Mouse (Mus musculus) heart, postnatal 0 days (tissue): ENCODE results near the gene Sgms1. TPM values are rescaled to one million over a fixed set of nuclear protein-coding genes. Genes with fewer than 3 reads are reported as not detected.

Experiments
- ATAC-seq: fragments of 200-750 bp; cut with Nextera tagmentation; 2 replicates; pipeline ENCODE4 v1.8.0; 2017; ENCODE audit warnings: low read depth, moderate number of reproducible peaks, moderate library complexity; ENCODE audit not compliant: insufficient read depth
- DNase-seq: peaks from one replicate; pipeline ENCODE4 v3.0.0-alpha.2; 2016; ENCODE audit warnings: low spot score
- H3K27ac ChIP-seq: fragments of 300-500 bp; sonication (generic); 2 replicates; pipeline ENCODE4 v1.5.1; 2014; ENCODE audit warnings: low read depth, mild to moderate bottlenecking
- H3K27me3 ChIP-seq: fragments of 300-500 bp; sonication (generic); 2 replicates; pipeline ENCODE4 v1.6.1; 2014; ENCODE audit warnings: low read length, mixed read lengths; ENCODE audit not compliant: control insufficient read depth, insufficient read depth
- H3K36me3 ChIP-seq: fragments of 300-500 bp; sonication (generic); replicated peaks from 2 replicates; pipeline ENCODE4 v1.6.1; 2014; ENCODE audit warnings: low read length, mixed read lengths; ENCODE audit not compliant: control insufficient read depth, insufficient read depth
- H3K4me1 ChIP-seq: fragments of 300-500 bp; sonication (generic); 2 replicates; pipeline ENCODE4 v1.6.1; 2014; ENCODE audit warnings: antibody characterized with exemption; ENCODE audit not compliant: control insufficient read depth, insufficient read depth
- H3K4me2 ChIP-seq: fragments of 300-500 bp; sonication (generic); 2 replicates; pipeline ENCODE4 v1.6.1; 2014; ENCODE audit warnings: low read depth, mild to moderate bottlenecking, low read length, moderate library complexity
- H3K4me3 ChIP-seq: fragments of 300-500 bp; sonication (generic); 2 replicates; pipeline ENCODE4 v1.5.1; 2014; ENCODE audit warnings: low read depth, low read length
- H3K9ac ChIP-seq: fragments of 300-500 bp; sonication (generic); replicated peaks from 2 replicates; pipeline ENCODE4 v1.6.1; 2014; ENCODE audit warnings: low read depth, low read length, mixed read lengths
- H3K9me3 ChIP-seq: fragments of 300-500 bp; sonication (generic); replicated peaks from 2 replicates; pipeline ENCODE4 v1.6.1; 2016; ENCODE audit warnings: low read length; ENCODE audit not compliant: control insufficient read depth
- CTCF ChIP-seq: IDR thresholded peaks from 2 replicates; pipeline ENCODE4 v1.5.1; 2016; ENCODE audit warnings: antibody characterized with exemption, control low read depth, low read depth
- EP300 ChIP-seq: IDR thresholded peaks from 2 replicates; pipeline ENCODE4 v1.6.1; 2016; ENCODE audit warnings: antibody characterized with exemption, low read depth
- WGBS: fragments of 180-500 bp; shearing (Covaris S2); extraction: QIAGEN DNeasy Blood & Tissue Kit; methylation state at CpG from one replicate; pipeline ENCODE4 v1.1.7; 2014; 5-methylcytosine and 5-hydroxymethylcytosine counted together
- polyA plus RNA-seq: library from polyadenylated mRNA; unstranded; fragments of >200 nt; fragmentation: Nextera tagmentation; extraction: Ambion mirVana; gene quantifications from 2 replicates; pipeline ENCODE4 v1.2.1, GENCODE M21; 2015
- total RNA-seq: library from RNA; depleted of rRNA; stranded (reverse); fragments of >200 nt; gene quantifications from 2 replicates; pipeline ENCODE4 v1.2.3, GENCODE M21; 2014; ENCODE audit warnings: low replicate concordance; rRNA removed

The Sgms1 gene
- total RNA-seq = 52.0 and 78.8 TPM in 2 replicates
- polyA plus RNA-seq = 29.4 and 31.1 TPM in 2 replicates

DNA sequence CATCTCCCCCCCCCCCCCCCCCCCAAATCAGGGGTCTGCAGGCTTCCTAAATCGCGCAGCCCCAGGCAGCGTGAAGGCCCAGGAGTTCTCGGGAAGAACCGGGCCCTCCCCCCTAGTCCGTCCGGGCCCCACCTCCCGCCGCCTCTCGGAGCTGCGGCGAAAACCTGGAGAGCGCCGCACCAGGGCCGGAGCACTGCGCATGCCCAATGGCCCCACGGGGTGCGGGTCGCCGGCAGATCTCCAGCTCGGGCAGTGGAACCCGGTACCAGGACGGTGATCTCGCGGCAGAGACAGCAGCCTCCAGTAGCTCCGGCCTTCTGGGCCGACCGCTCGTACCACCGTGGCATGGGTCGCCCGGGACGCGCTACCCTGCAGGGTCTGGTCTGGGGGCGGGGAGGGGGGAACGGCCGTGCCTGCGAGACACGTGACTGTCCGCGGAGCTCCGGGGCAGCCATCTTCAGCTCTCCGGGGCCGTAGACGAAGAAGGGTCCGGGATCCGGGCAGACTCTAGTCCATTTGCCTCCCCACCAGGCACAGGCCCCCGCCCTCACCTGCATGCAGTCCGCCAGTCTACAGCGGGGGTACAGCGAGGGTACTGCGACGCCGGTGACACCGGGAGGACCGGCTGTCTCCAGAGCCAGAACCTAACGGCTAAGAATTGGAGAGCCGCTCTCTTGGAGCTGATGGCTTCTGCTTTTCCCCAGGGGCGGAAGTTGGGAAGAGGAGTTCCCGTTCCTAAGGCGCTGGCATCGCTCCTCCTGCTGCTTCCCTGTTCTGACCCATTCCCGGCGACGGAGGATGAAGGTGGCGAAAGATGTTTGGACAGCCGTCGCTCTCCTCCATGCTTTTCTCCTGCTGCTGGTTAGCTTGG is at the start of gene Sgms1:
Sgms1 (minus strand) TSS at position 714 of the 871 bp plus-strand sequence.
- DNase-seq = peak; percentile 92
- H3K4me2 ChIP-seq = peak within 1 kb of the TSS; percentile 97
- H3K36me3 ChIP-seq = no peaks in the 10 kb centered on the region
- TF ChIP-seq EP300 (peak; percentile 66), CTCF (no peak)
- H3K9me3 ChIP-seq = no peaks in the 10 kb centered on the region
- peak within 1 kb of the TSS; percentile 85 for H3K4me3 ChIP-seq
- under 1% methylated on average over 68 of the region's 68 CpGs for WGBS
- no peaks in the 10 kb centered on the region for H3K27me3 ChIP-seq
- H3K4me1 ChIP-seq = peaks cover 6% of the 10 kb centered on the region
- peak within 1 kb of the TSS; percentile 91 for H3K27ac ChIP-seq
- H3K9ac ChIP-seq = peak within 1 kb of the TSS; percentile 80
- ATAC-seq = peak; percentile 92

DNA sequence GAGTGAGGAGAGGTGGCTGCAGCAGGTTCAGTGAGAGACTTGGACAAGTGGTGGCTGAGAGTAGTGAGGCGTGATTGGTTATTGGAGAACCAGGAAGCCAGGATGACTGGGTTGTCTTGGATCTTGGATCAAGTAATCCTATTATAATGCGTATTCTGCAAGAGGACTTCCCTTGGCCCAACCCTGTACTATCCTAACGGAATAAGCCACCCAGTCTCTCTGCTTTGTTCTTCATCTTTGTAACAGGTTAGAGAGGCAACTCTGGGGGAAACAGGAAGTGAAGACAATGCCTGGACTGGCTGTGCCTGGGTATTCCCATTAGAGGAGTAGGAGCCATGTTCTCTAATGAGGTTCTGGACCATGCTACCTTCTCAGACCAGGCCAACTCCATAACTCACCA is 36.3 kb upstream of the Sgms1 start:
- H3K4me3 ChIP-seq = no peak overlapping the region
- DNase-seq (no peak), ATAC-seq (no peak)
- no peaks in the 10 kb centered on the region for H3K27me3 ChIP-seq
- no peak overlapping the region for H3K4me2 ChIP-seq
- TF ChIP-seq CTCF = no peak
- no peak for TF ChIP-seq EP300
- no peak overlapping the region for H3K27ac ChIP-seq
- no peak overlapping the region for H3K9ac ChIP-seq
- H3K9me3 ChIP-seq = no peaks in the 10 kb centered on the region
- H3K36me3 ChIP-seq = no peaks in the 10 kb centered on the region
- no peaks in the 10 kb centered on the region for H3K4me1 ChIP-seq
- 90% methylated on average over 3 of the region's 3 CpGs for WGBS

DNA sequence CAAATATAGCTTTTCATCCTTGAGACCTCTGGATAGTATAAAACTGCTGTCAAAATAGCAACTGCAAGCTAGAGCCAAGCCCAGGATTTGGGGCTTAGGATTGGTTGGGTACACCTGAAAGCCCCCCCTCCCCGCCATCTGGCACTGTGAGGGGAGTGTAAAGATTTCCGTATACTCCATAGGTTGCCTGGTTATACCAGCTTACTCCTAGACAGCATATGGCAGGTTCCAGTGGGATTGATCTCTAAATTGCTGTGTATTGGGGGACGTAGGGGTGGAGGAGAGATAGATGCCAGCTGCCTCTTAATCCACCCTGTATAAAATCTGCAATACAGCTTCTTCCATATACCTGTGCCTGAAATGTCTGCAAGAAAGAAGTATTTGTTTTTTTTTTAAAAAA is 35.2 kb upstream of the Sgms1 start:
- Histone ChIP-seq H3K9ac (no peak overlapping the region), H3K4me2 (no peak overlapping the region), H3K27me3 (no peaks in the 10 kb centered on the region), H3K4me1 (no peaks in the 10 kb centered on the region), H3K9me3 (no peaks in the 10 kb centered on the region), H3K36me3 (no peaks in the 10 kb centered on the region), H3K27ac (no peak overlapping the region), H3K4me3 (no peak overlapping the region)
- ATAC-seq (no peak), DNase-seq (no peak)
- 86% methylated on average over 3 of the region's 3 CpGs for WGBS
- TF ChIP-seq CTCF = no peak
- no peak for TF ChIP-seq EP300

DNA sequence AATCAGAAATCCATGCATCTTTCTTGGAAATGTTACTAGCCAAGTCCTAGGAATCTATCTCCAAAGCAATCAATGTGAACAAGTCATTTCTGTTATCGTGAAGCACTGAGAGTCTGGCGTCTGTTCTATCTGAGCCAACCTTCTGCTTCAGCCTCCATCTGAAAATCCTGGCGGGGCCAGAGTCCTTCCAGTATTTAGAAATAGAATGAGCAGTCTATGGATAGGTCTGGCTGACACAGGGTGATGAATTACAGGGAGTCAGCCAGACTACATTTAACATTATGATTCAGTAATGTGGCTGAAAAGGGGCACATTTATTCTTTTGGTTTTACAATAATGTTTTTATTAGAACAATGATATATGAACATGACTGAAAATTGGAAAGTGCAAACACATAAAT is 29.6 kb upstream of the Sgms1 start:
- no peak overlapping the region for H3K4me2 ChIP-seq
- no peak overlapping the region for H3K27ac ChIP-seq
- no peaks in the 10 kb centered on the region for H3K9me3 ChIP-seq
- 28% methylated on average over 3 of the region's 3 CpGs for WGBS
- H3K4me3 ChIP-seq = no peak overlapping the region
- H3K4me1 ChIP-seq = no peaks in the 10 kb centered on the region
- H3K27me3 ChIP-seq = no peaks in the 10 kb centered on the region
- H3K9ac ChIP-seq = no peak overlapping the region
- H3K36me3 ChIP-seq = no peaks in the 10 kb centered on the region
- no peak for TF ChIP-seq EP300
- no peak for TF ChIP-seq CTCF
- DNase-seq (no peak), ATAC-seq (no peak)

DNA sequence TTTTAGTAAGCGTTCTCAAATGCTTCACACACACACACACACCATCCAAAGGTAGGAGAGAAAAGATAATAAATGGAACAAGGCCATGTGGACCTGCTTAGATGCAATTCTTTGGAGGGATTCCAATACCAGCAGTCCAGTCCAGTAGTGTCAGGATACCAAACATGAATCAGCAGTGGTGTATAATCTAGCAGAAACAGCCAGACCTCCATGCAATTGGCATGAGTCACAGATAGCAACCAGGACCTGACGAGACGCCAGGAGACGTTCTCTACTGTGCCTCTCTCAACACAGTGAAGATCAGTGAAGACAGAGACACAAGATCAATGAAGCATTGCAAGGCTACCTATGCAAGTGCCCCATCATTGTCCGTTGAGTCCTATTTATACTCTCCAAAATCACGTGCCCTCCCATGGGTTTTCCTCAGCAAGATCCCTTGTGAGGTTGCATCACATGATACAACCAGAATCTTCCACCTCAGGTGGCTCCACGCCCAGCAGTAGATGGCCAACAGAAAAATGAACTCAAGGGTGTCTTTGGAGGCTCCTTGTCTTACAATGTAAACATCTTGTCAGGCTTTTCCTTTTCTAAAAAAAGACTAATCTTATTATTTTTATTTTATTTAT is 27.3 kb upstream of the Sgms1 start:
- 47% methylated on average over 7 of the region's 7 CpGs for WGBS
- Histone ChIP-seq H3K4me1 (no peaks in the 10 kb centered on the region), H3K36me3 (no peaks in the 10 kb centered on the region), H3K4me2 (no peak overlapping the region), H3K9ac (no peak overlapping the region), H3K9me3 (no peaks in the 10 kb centered on the region), H3K27ac (no peak overlapping the region), H3K27me3 (no peaks in the 10 kb centered on the region), H3K4me3 (no peak overlapping the region)
- no peak for DNase-seq
- no peak for ATAC-seq
- TF ChIP-seq EP300 = no peak
- TF ChIP-seq CTCF = no peak
